Mouse (Mus musculus) skeletal muscle tissue, adult 2 months (tissue): ENCODE measurements at regions not wholly inside any gene's neighbourhood (a gene's known extent, or its start where the extent isn't known, plus 50 kb on each side); places are given as distances from the start of the nearest gene placed in this dataset.
A peak's percentile ranks its signal among the peaks of the same experiment; 100 is the strongest.
"Not testable (repeated sequence)": the region's sequence is repeated elsewhere in the genome, so short reads cannot be mapped to it uniquely, and the experiment has no call there.

Experiments
- DNase-seq: peaks from one replicate; pipeline ENCODE4 v3.0.0-alpha.2; 2012; ENCODE audit warnings: low read depth, low spot score

- no peak for DNase-seq
Observed at GRCm38 (mm10) chr1:17545311-17545710, 600.4 kb downstream of the Crisp4 start.

GRCm38 (mm10) chr1:17538160-17538559 lies 607.5 kb downstream of the Crisp4 start:
- DNase-seq = no peak

- not testable (repeated sequence) for DNase-seq
Observed at GRCm38 (mm10) chr1:17531291-17531690, 614.4 kb downstream of the Crisp4 start.

- DNase-seq = no peak
Observed at GRCm38 (mm10) chr1:17520118-17520517, 625.6 kb downstream of the Crisp4 start.

- no peak for DNase-seq
Observed at GRCm38 (mm10) chr1:17506125-17507112, 639.3 kb downstream of the Crisp4 start.

- peak; percentile 1 for DNase-seq
Observed at GRCm38 (mm10) chr1:17493596-17493995, 652.1 kb downstream of the Crisp4 start.

- DNase-seq = not testable (repeated sequence)
Observed at GRCm38 (mm10) chr1:17489854-17490202, 655.9 kb downstream of the Crisp4 start.

- DNase-seq = not testable (repeated sequence)
Observed at GRCm38 (mm10) chr1:17489192-17489853, 656.4 kb downstream of the Crisp4 start.

GRCm38 (mm10) chr1:17451204-17451866 lies 694.4 kb downstream of the Crisp4 start:
- DNase-seq = no peak

- DNase-seq = no peak
Observed at GRCm38 (mm10) chr1:17450715-17451114, 695.0 kb downstream of the Crisp4 start.

GRCm38 (mm10) chr1:17450295-17450694 lies 695.4 kb downstream of the Crisp4 start:
- no peak for DNase-seq

GRCm38 (mm10) chr1:17449291-17449690 lies 696.4 kb downstream of the Crisp4 start:
- peak; percentile 34 for DNase-seq

- not testable (repeated sequence) for DNase-seq
Observed at GRCm38 (mm10) chr1:17434064-17434463, 711.6 kb downstream of the Crisp4 start.

- no peak for DNase-seq
Observed at GRCm38 (mm10) chr1:17415958-17416357, 729.7 kb downstream of the Crisp4 start.

- DNase-seq = no peak
Observed at GRCm38 (mm10) chr1:17394893-17395292, 750.8 kb downstream of the Crisp4 start.

GRCm38 (mm10) chr1:17392114-17392819 lies 753.4 kb downstream of the Crisp4 start:
- peak; percentile 11 for DNase-seq

- no peak for DNase-seq
Observed at GRCm38 (mm10) chr1:17377562-17377961, 768.1 kb downstream of the Crisp4 start.

GRCm38 (mm10) chr1:17348271-17348670 lies 797.4 kb downstream of the Crisp4 start:
- no peak for DNase-seq

- DNase-seq = no peak
Observed at GRCm38 (mm10) chr1:17337827-17338226, 807.9 kb downstream of the Crisp4 start.

- DNase-seq = not testable (repeated sequence)
Observed at GRCm38 (mm10) chr1:17311392-17311791, 834.3 kb downstream of the Crisp4 start.

- DNase-seq = not testable (repeated sequence)
Observed at GRCm38 (mm10) chr1:17309928-17310327, 835.8 kb downstream of the Crisp4 start.
